Mouse (Mus musculus) forebrain, embryonic 12.5 days (tissue): Measurements from ENCODE around the gene Tgfbr3. TPM values are rescaled to one million over a fixed set of nuclear protein-coding genes. Genes with fewer than 3 reads are reported as not detected.

Experiments used
- ATAC-seq: fragments of 200-750 bp; cut with Nextera tagmentation; 2 replicates; pipeline ENCODE4 v1.8.0; 2017; ENCODE audit warnings: moderate TSS enrichment; ENCODE audit not compliant: low FRiP score
- H3K27ac ChIP-seq: fragments of 300-500 bp; sonication (generic); 2 replicates; pipeline ENCODE4 v1.5.1; 2016; ENCODE audit warnings: mild to moderate bottlenecking
- H3K27me3 ChIP-seq: fragments of 300-500 bp; sonication (generic); 2 replicates; pipeline ENCODE4 v1.6.1; 2016; ENCODE audit warnings: mild to moderate bottlenecking
- H3K36me3 ChIP-seq: fragments of 300-500 bp; sonication (generic); replicated peaks from 2 replicates; pipeline ENCODE4 v1.6.1; 2016; ENCODE audit warnings: mild to moderate bottlenecking
- H3K4me1 ChIP-seq: fragments of 300-500 bp; sonication (generic); 2 replicates; pipeline ENCODE4 v1.6.1; 2016
- H3K4me2 ChIP-seq: fragments of 300-500 bp; sonication (generic); 2 replicates; pipeline ENCODE4 v1.6.1; 2016; ENCODE audit warnings: mild to moderate bottlenecking, moderate library complexity
- H3K4me3 ChIP-seq: fragments of 300-500 bp; sonication (generic); replicated peaks from 2 replicates; pipeline ENCODE4 v1.5.1; 2016; ENCODE audit warnings: mild to moderate bottlenecking
- H3K9ac ChIP-seq: fragments of 300-500 bp; sonication (generic); 2 replicates; pipeline ENCODE4 v1.6.1; 2016; ENCODE audit warnings: mild to moderate bottlenecking
- H3K9me3 ChIP-seq: fragments of 300-500 bp; sonication (generic); 2 replicates; pipeline ENCODE4 v1.6.1; 2016
- WGBS: fragments of 180-500 bp; shearing (Covaris S2); methylation state at CpG from one replicate; pipeline ENCODE4 v1.1.7; 2016; 5-methylcytosine and 5-hydroxymethylcytosine counted together
- polyA plus RNA-seq: library from polyadenylated mRNA; unstranded; fragments of >200 nt; fragmentation: Nextera tagmentation; extraction: Ambion mirVana; gene quantifications from 2 replicates; pipeline ENCODE4 v1.2.1, GENCODE M21; 2016

Tgfbr3 gene
- polyA plus RNA-seq, 1 experiment from 2014 or later = 5.7 TPM

GRCm38 (mm10) chr5:107294041-107294440 is 4.6 kb upstream of the Tgfbr3 start:
- WGBS = 80% methylated on average over 4 of the region's 4 CpGs
- H3K4me3 ChIP-seq = no peak overlapping the region
- peaks cover 16% of the 10 kb centered on the region for H3K4me1 ChIP-seq
- H3K36me3 ChIP-seq = no peaks in the 10 kb centered on the region
- no peak overlapping the region for H3K27ac ChIP-seq
- peaks cover 29% of the 10 kb centered on the region for H3K27me3 ChIP-seq
- no peak overlapping the region for H3K4me2 ChIP-seq
- H3K9me3 ChIP-seq = no peaks in the 10 kb centered on the region
- H3K9ac ChIP-seq = no peak overlapping the region
- no peak for ATAC-seq

- no peaks in the 10 kb centered on the region for H3K9me3 ChIP-seq
- peak overlapping the region; percentile 100 for H3K4me2 ChIP-seq
- H3K36me3 ChIP-seq = no peaks in the 10 kb centered on the region
- H3K27ac ChIP-seq = no peak overlapping the region
- peaks cover 51% of the 10 kb centered on the region for H3K27me3 ChIP-seq
- peak overlapping the region; percentile 62 for H3K4me3 ChIP-seq
- H3K9ac ChIP-seq = peak overlapping the region; percentile 58; the same call in 1 of the 2 replicates
- 35% methylated on average over 8 of the region's 8 CpGs for WGBS
- peaks cover 11% of the 10 kb centered on the region for H3K4me1 ChIP-seq
- ATAC-seq = no peak
Measured at GRCm38 (mm10) chr5:107289986-107290385, 557 bp upstream of the Tgfbr3 start.

- Histone ChIP-seq H3K4me1 (peaks cover 11% of the 10 kb centered on the region), H3K27ac (0 out of 2 replicates have a peak overlapping the region, but pooled peaks have one; percentile 57), H3K9ac (peak overlapping the region; percentile 58), H3K27me3 (peaks cover 55% of the 10 kb centered on the region), H3K4me3 (peak overlapping the region; percentile 62), H3K36me3 (no peaks in the 10 kb centered on the region), H3K4me2 (peak overlapping the region; percentile 100), H3K9me3 (no peaks in the 10 kb centered on the region)
- WGBS = under 1% methylated on average over 62 of the region's 62 CpGs
- ATAC-seq = peak; percentile 18; the same call in 1 of the 2 replicates
Measured at GRCm38 (mm10) chr5:107288427-107289233, 799 bp downstream of the Tgfbr3 start.

- Histone ChIP-seq H3K27ac (no peak overlapping the region), H3K27me3 (peaks cover 56% of the 10 kb centered on the region)
- 49% methylated on average over 5 of the region's 5 CpGs for WGBS
Measured at GRCm38 (mm10) chr5:107287908-107288267, 1.5 kb downstream of the Tgfbr3 start.

GRCm38 (mm10) chr5:107287254-107287907 is 2.0 kb downstream of the Tgfbr3 start:
- no peak for ATAC-seq
- 33% methylated on average over 6 of the region's 6 CpGs for WGBS
- H3K4me2 ChIP-seq = no peak overlapping the region

More at GRCm38 (mm10) chr5:107287908-107288267, 1.5 kb downstream of the Tgfbr3 start:
- no peak overlapping the region for H3K9ac ChIP-seq
- H3K4me1 ChIP-seq = peaks cover 11% of the 10 kb centered on the region
- H3K4me2 ChIP-seq = no peak overlapping the region
- H3K4me3 ChIP-seq = peak overlapping the region; percentile 62; the same call in 1 of the 2 replicates
- ATAC-seq = no peak
- no peaks in the 10 kb centered on the region for H3K36me3 ChIP-seq
- H3K9me3 ChIP-seq = no peaks in the 10 kb centered on the region

GRCm38 (mm10) chr5:107285563-107285962 is 3.9 kb downstream of the Tgfbr3 start:
- Histone ChIP-seq H3K4me2 (no peak overlapping the region), H3K9me3 (peaks cover under 1% of the 10 kb centered on the region; the same call in 1 of the 2 replicates), H3K4me3 (no peak overlapping the region), H3K27me3 (peaks cover 45% of the 10 kb centered on the region), H3K4me1 (peaks cover 11% of the 10 kb centered on the region), H3K36me3 (no peaks in the 10 kb centered on the region), H3K27ac (no peak overlapping the region), H3K9ac (no peak overlapping the region)
- ATAC-seq = no peak
- WGBS = 92% methylated on average over 6 of the region's 6 CpGs

More at GRCm38 (mm10) chr5:107287254-107287907, 2.0 kb downstream of the Tgfbr3 start:
- H3K4me3 ChIP-seq = no peak overlapping the region
- no peak overlapping the region for H3K9ac ChIP-seq
- peaks cover 11% of the 10 kb centered on the region for H3K4me1 ChIP-seq
- no peaks in the 10 kb centered on the region for H3K9me3 ChIP-seq
- H3K27ac ChIP-seq = no peak overlapping the region
- no peaks in the 10 kb centered on the region for H3K36me3 ChIP-seq
- H3K27me3 ChIP-seq = peaks cover 57% of the 10 kb centered on the region

GRCm38 (mm10) chr5:107283935-107284524 is 5.4 kb downstream of the Tgfbr3 start:
- ATAC-seq = no peak

GRCm38 (mm10) chr5:107282561-107283307 is 6.7 kb downstream of the Tgfbr3 start:
- no peak overlapping the region for H3K4me2 ChIP-seq
- no peaks in the 10 kb centered on the region for H3K36me3 ChIP-seq
- ATAC-seq = no peak
- H3K9ac ChIP-seq = no peak overlapping the region
- no peak overlapping the region for H3K27ac ChIP-seq
- 77% methylated on average over 9 of the region's 9 CpGs for WGBS
- no peaks in the 10 kb centered on the region for H3K4me1 ChIP-seq
- peaks cover 7% of the 10 kb centered on the region; the same call in 1 of the 2 replicates for H3K9me3 ChIP-seq
- H3K27me3 ChIP-seq = peaks cover 23% of the 10 kb centered on the region
- no peak overlapping the region for H3K4me3 ChIP-seq

More at GRCm38 (mm10) chr5:107283935-107284524, 5.4 kb downstream of the Tgfbr3 start:
- Histone ChIP-seq H3K4me2 (no peak overlapping the region), H3K4me3 (no peak overlapping the region), H3K27ac (no peak overlapping the region), H3K27me3 (peaks cover 36% of the 10 kb centered on the region), H3K4me1 (peaks cover 8% of the 10 kb centered on the region), H3K9ac (no peak overlapping the region), H3K36me3 (no peaks in the 10 kb centered on the region), H3K9me3 (peaks cover 7% of the 10 kb centered on the region; the same call in 1 of the 2 replicates)
- WGBS = 78% methylated on average over 10 of the region's 10 CpGs

- Histone ChIP-seq H3K27me3 (peaks cover 30% of the 10 kb centered on the region), H3K4me2 (no peak overlapping the region), H3K4me1 (peaks cover 4% of the 10 kb centered on the region; the same call in 1 of the 2 replicates), H3K9me3 (peaks cover 7% of the 10 kb centered on the region; the same call in 1 of the 2 replicates), H3K9ac (no peak overlapping the region), H3K27ac (no peak overlapping the region), H3K36me3 (no peaks in the 10 kb centered on the region), H3K4me3 (no peak overlapping the region)
- no peak for ATAC-seq
- 84% methylated on average over 4 of the region's 4 CpGs for WGBS
Measured at GRCm38 (mm10) chr5:107279263-107279662, 10.2 kb downstream of the Tgfbr3 start.

- Histone ChIP-seq H3K27me3 (peaks cover 41% of the 10 kb centered on the region), H3K36me3 (no peaks in the 10 kb centered on the region), H3K9ac (no peak overlapping the region), H3K4me2 (no peak overlapping the region), H3K27ac (no peak overlapping the region), H3K4me1 (peaks cover 11% of the 10 kb centered on the region; the same call in 1 of the 2 replicates), H3K4me3 (no peak overlapping the region), H3K9me3 (peaks cover 7% of the 10 kb centered on the region; the same call in 1 of the 2 replicates)
- WGBS = 87% methylated on average over 3 of the region's 3 CpGs
- ATAC-seq = no peak
Measured at GRCm38 (mm10) chr5:107276186-107276585, 13.2 kb downstream of the Tgfbr3 start.

- no peak for ATAC-seq
- no peak overlapping the region for H3K4me3 ChIP-seq
- no peaks in the 10 kb centered on the region for H3K9me3 ChIP-seq
- WGBS = 32% methylated on average over 11 of the region's 11 CpGs
- H3K4me2 ChIP-seq = no peak overlapping the region
- H3K9ac ChIP-seq = no peak overlapping the region
- H3K27ac ChIP-seq = no peak overlapping the region
- peaks cover 62% of the 10 kb centered on the region for H3K27me3 ChIP-seq
- no peaks in the 10 kb centered on the region for H3K36me3 ChIP-seq
- peaks cover 26% of the 10 kb centered on the region for H3K4me1 ChIP-seq
Measured at GRCm38 (mm10) chr5:107272252-107273028, 17.0 kb downstream of the Tgfbr3 start.
